12 mouse cellular contexts compared by ENCODE assay signal in genomic region chr1:171232800-171233730, GRCm38 (mm10). TPM values are rescaled to one million over a fixed set of nuclear protein-coding genes. Genes with fewer than 3 reads are reported as not detected.
DNase-seq lines count a peak whose midpoint lies in the region; ATAC-seq and TF ChIP-seq lines count a peak whose summit lies in the region.
"Had no signal": no experiment of that assay in that cellular context is flagged by ENCODE, and none has a peak within 500 bp of the region (broad histone marks: within the 10 kb centered on the region; RNA-seq: fewer than 3 reads in every experiment).

No protein-coding gene starts in this region.

- WGBS in lung, embryonic 16.5 days: 83% methylated on average over 12 of the region's 12 CpGs
- 85% methylated on average over 12 of the region's 12 CpGs for WGBS in stomach, postnatal 0 days

- peak; percentile 44 for DNase-seq in adrenal gland, postnatal 14 days
- no peak for DNase-seq in adrenal gland, adult 8-10 months
- peak; percentile 18 for DNase-seq in retina, postnatal 1 day
- DNase-seq in retina, embryonic 14.5 days (ENCODE audit: low spot score): no peak
- DNase-seq in stomach, postnatal 0 days (ENCODE audit: low spot score): no peak
- no peak for DNase-seq in frontal cortex, postnatal 10 days (ENCODE audit: low spot score in 2 of 2)
- DNase-seq: cerebellum, adult 11-12 months; forebrain, postnatal 0 days had no signal

- TF ChIP-seq CTCF in stomach, postnatal 0 days (IDR thresholded peaks at IDR 0.05; ENCODE audit: low read depth): no peak

- H3K4me3 ChIP-seq in lung, embryonic 16.5 days (ENCODE audit: low read length): no peak overlapping the region
- no peak overlapping the region for H3K4me3 ChIP-seq in stomach, postnatal 0 days (ENCODE audit: low read depth, low read length)
- H3K4me3 ChIP-seq: embryonic facial prominence, embryonic 13.5 days had no signal

- H3K9ac ChIP-seq in lung, embryonic 16.5 days (ENCODE audit: low read length): no peak overlapping the region
- no peak overlapping the region for H3K9ac ChIP-seq in stomach, postnatal 0 days (ENCODE audit: low read length)
- H3K9ac ChIP-seq: embryonic facial prominence, embryonic 13.5 days; forebrain, postnatal 0 days had no signal

- H3K9me3 ChIP-seq in lung, embryonic 16.5 days (ENCODE audit: control insufficient read depth, low read length): no peaks in the 10 kb centered on the region
- H3K9me3 ChIP-seq in stomach, postnatal 0 days (ENCODE audit: control insufficient read depth, low read length): no peaks in the 10 kb centered on the region
- H3K9me3 ChIP-seq: embryonic facial prominence, embryonic 13.5 days had no signal

- H3K4me1 ChIP-seq in lung, embryonic 16.5 days (replicated peaks; ENCODE audit: control insufficient read depth, insufficient read depth, low read length): no peaks in the 10 kb centered on the region
- H3K4me1 ChIP-seq in stomach, postnatal 0 days (replicated peaks; ENCODE audit: control insufficient read depth, insufficient read depth): no peaks in the 10 kb centered on the region

- H3K36me3 ChIP-seq in lung, embryonic 16.5 days (ENCODE audit: control insufficient read depth, insufficient read depth, low read length): peaks cover 35% of the 10 kb centered on the region
- H3K36me3 ChIP-seq in stomach, postnatal 0 days (ENCODE audit: control insufficient read depth, insufficient read depth, low read length): peaks cover 29% of the 10 kb centered on the region

- H3K27ac ChIP-seq in lung, embryonic 16.5 days (ENCODE audit: low read length): peak overlapping the region; percentile 32
- 0 out of 2 replicates have a peak overlapping the region, but pooled peaks have one; percentile 5 for H3K27ac ChIP-seq in stomach, postnatal 0 days (replicated peaks)
- H3K27ac ChIP-seq: embryonic facial prominence, embryonic 13.5 days had no signal

- ATAC-seq in lung, embryonic 16.5 days (ENCODE audit: low read depth): no peak
- no peak for ATAC-seq in stomach, postnatal 0 days (ENCODE audit: low FRiP score, low TSS enrichment)
- no peak for ATAC-seq in activated CD4-positive, CD25-positive, alpha-beta regulatory T cell, adult 4 months
- ATAC-seq: forebrain, postnatal 0 days had no signal

- TF ChIP-seq EP300 in stomach, postnatal 0 days (optimal IDR thresholded peaks at IDR 0.05): no peak

- no peaks in the 10 kb centered on the region for H3K27me3 ChIP-seq in lung, embryonic 16.5 days (ENCODE audit: control insufficient read depth, insufficient read depth, low read depth, low read length)
- no peaks in the 10 kb centered on the region for H3K27me3 ChIP-seq in stomach, postnatal 0 days (ENCODE audit: control insufficient read depth, insufficient read depth, low read length)
- H3K27me3 ChIP-seq: embryonic facial prominence, embryonic 13.5 days had no signal

- no peak overlapping the region for H3K4me2 ChIP-seq in lung, embryonic 16.5 days (ENCODE audit: low read depth, low read length)
- no peak overlapping the region for H3K4me2 ChIP-seq in stomach, postnatal 0 days (replicated peaks; ENCODE audit: low read depth)
- H3K4me2 ChIP-seq: embryonic facial prominence, embryonic 13.5 days had no signal

RNA-seq across cellular contexts. Expression of gene Fcer1g, which starts 1.1 kb away (rescaled TPM):
- 13.4 and 18.8 TPM in 2 replicates for total RNA-seq in adrenal gland, postnatal 14 days (2021)
- total RNA-seq in adrenal gland, adult 8-10 months (2022): 10 to 100 TPM; 21.8 to 34.4 (median 28.3) TPM
- polyA plus RNA-seq in lung, embryonic 16.5 days (2015; fragmentation: Nextera tagmentation; extraction: Ambion mirVana): 52.8 and 59.4 TPM in 2 replicates
- polyA plus RNA-seq in stomach, postnatal 0 days (2015; fragmentation: Nextera tagmentation; extraction: Ambion mirVana): 51.3 and 59.4 TPM in 2 replicates
- polyA plus RNA-seq in activated CD4-positive, CD25-positive, alpha-beta regulatory T cell, adult 4 months (2017; shearing (Covaris generic)): 1 to 10 TPM; 1.7 to 4.0 TPM
- polyA plus RNA-seq: C2C12 had no signal

RNA-seq across cellular contexts. Expression of gene Apoa2, which starts 8.2 kb away (rescaled TPM):
- 80.2 and 1,683 TPM in 2 replicates for total RNA-seq in adrenal gland, postnatal 14 days (2021)
- 1 to 10 TPM; 2.0 to 6.4 (median 4.3) TPM for total RNA-seq in adrenal gland, adult 8-10 months (2022)
- 13.3 and 111 TPM in 2 replicates for polyA plus RNA-seq in lung, embryonic 16.5 days (2015; fragmentation: Nextera tagmentation; extraction: Ambion mirVana)
- 26.3 and 49.4 TPM in 2 replicates for polyA plus RNA-seq in stomach, postnatal 0 days (2015; fragmentation: Nextera tagmentation; extraction: Ambion mirVana)
- not detected for polyA plus RNA-seq in activated CD4-positive, CD25-positive, alpha-beta regulatory T cell, adult 4 months (2017; shearing (Covaris generic))
- polyA plus RNA-seq: C2C12 had no signal

RNA-seq across cellular contexts. Expression of gene Tomm40l, which starts 10.8 kb away (rescaled TPM):
- total RNA-seq in adrenal gland, postnatal 14 days (2021): 52.7 and 58.6 TPM in 2 replicates
- total RNA-seq in adrenal gland, adult 8-10 months (2022): 10 to 100 TPM; 39.1 to 49.2 (median 46.0) TPM
- polyA plus RNA-seq in lung, embryonic 16.5 days (2015; fragmentation: Nextera tagmentation; extraction: Ambion mirVana): 32.0 and 33.3 TPM in 2 replicates
- polyA plus RNA-seq in stomach, postnatal 0 days (2015; fragmentation: Nextera tagmentation; extraction: Ambion mirVana): 19.6 and 20.5 TPM in 2 replicates
- 10 to 100 TPM; 25.1 to 27.8 TPM for polyA plus RNA-seq in activated CD4-positive, CD25-positive, alpha-beta regulatory T cell, adult 4 months (2017; shearing (Covaris generic))

RNA-seq across cellular contexts. Expression of gene Adamts4, which starts 17.2 kb away (rescaled TPM):
- 3.1 and 3.4 TPM in 2 replicates for total RNA-seq in adrenal gland, postnatal 14 days (2021)
- under 1 TPM; 0.46 to 0.80 (median 0.60) TPM for total RNA-seq in adrenal gland, adult 8-10 months (2022)
- polyA plus RNA-seq in lung, embryonic 16.5 days (2015; fragmentation: Nextera tagmentation; extraction: Ambion mirVana): 8.4 and 9.2 TPM in 2 replicates
- 3.5 and 3.9 TPM in 2 replicates for polyA plus RNA-seq in stomach, postnatal 0 days (2015; fragmentation: Nextera tagmentation; extraction: Ambion mirVana)
- under 1 TPM in 1 of 2 experiments, not detected in 1; 0.09 TPM for polyA plus RNA-seq in activated CD4-positive, CD25-positive, alpha-beta regulatory T cell, adult 4 months (2017; shearing (Covaris generic))

RNA-seq across cellular contexts. Expression of gene Ndufs2, which starts 18.1 kb away (rescaled TPM):
- total RNA-seq in adrenal gland, postnatal 14 days (2021): 875 and 896 TPM in 2 replicates
- total RNA-seq in adrenal gland, adult 8-10 months (2022): 100 to 1,000 TPM; 609 to 713 (median 672) TPM
- polyA plus RNA-seq in lung, embryonic 16.5 days (2015; fragmentation: Nextera tagmentation; extraction: Ambion mirVana): 227 and 230 TPM in 2 replicates
- 210 and 218 TPM in 2 replicates for polyA plus RNA-seq in stomach, postnatal 0 days (2015; fragmentation: Nextera tagmentation; extraction: Ambion mirVana)
- 100 to 1,000 TPM; 108 to 141 TPM for polyA plus RNA-seq in activated CD4-positive, CD25-positive, alpha-beta regulatory T cell, adult 4 months (2017; shearing (Covaris generic))

Comparison
In these comparisons a context has a peak if more than half of its experiments do, and no peak if none do; other contexts are left out.
1. DNase-seq: peak in adrenal gland, postnatal 14 days (single experiment) and retina, postnatal 1 day (single experiment); none in adrenal gland, adult 8-10 months (single experiment), retina, embryonic 14.5 days (single experiment), stomach, postnatal 0 days (single experiment) and frontal cortex, postnatal 10 days (0 of 2).
2. RNA of gene Fcer1g, which starts 1.1 kb away (polyA plus RNA-seq): 51.3 to 59.4 TPM in stomach, postnatal 0 days and 52.8 to 59.4 TPM in lung, embryonic 16.5 days; 1.7 to 4.0 TPM in activated CD4-positive, CD25-positive, alpha-beta regulatory T cell, adult 4 months; every median in the first group is over 10 times any median in the second.